Mouse (Mus musculus): ENCODE measurements around the gene Ppfibp2. TPM values are rescaled to one million over a fixed set of nuclear protein-coding genes. Genes with fewer than 3 reads are reported as not detected.

Gene Ppfibp2
- polyA plus RNA-seq, 1 experiment = not detected

DNA sequence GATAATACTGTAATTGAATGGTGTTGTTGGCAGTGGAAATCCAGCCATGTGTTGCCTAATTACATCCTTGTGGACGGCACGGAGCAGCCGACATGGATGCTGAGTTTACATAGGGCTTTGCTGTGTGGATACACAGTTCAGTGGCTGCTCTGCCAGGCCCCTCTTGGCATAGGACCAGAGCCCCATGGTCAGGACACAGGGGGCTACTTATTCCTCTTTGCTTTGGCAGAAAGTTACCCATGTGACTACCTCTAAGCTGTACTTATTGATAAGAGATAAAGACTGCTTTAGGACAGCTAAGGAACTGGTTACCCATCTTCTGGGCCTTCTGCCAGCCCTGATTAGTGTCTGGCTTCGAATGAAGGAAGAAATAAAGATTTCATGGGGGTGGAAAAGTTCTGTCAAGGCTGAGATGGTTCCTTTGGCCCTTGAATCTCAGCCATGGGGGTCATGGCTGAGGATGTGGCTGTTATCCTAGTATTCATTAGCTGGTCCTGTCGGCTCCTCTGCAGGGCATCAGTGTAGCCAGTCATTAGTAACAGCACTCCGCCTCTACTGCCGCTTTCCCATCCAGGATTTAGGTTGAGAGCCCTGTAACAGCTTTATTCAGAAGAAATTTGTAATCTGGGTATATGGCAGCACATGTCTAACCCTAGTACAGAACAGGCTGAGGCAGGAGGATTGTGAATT lies 47.7 kb downstream of the Ppfibp2 start:
- TF ChIP-seq GATA1 (IDR thresholded peaks at IDR 0.05; ENCODE audit: low read length) = no peak

DNA sequence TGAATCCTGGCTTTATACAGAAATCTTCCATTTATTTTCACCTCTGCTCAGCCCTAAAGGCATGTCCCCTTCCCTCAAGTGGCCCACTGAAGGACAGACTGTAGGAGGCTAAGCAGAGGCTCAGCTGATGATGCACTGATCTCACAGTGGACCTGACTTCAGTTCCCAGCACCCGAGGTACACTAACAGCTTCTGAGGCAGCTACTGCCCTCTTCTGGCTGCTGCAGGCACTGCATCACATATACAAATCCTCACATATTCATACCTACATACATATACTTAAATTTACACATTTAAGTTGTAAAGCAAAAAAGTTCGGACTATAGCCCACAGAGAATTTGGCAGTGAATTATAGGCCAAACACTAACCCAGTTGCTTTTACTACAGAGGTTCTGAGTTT lies 50.0 kb downstream of the Ppfibp2 start:
- TF ChIP-seq GATA1 (IDR thresholded peaks at IDR 0.05; ENCODE audit: low read length) = no peak

DNA sequence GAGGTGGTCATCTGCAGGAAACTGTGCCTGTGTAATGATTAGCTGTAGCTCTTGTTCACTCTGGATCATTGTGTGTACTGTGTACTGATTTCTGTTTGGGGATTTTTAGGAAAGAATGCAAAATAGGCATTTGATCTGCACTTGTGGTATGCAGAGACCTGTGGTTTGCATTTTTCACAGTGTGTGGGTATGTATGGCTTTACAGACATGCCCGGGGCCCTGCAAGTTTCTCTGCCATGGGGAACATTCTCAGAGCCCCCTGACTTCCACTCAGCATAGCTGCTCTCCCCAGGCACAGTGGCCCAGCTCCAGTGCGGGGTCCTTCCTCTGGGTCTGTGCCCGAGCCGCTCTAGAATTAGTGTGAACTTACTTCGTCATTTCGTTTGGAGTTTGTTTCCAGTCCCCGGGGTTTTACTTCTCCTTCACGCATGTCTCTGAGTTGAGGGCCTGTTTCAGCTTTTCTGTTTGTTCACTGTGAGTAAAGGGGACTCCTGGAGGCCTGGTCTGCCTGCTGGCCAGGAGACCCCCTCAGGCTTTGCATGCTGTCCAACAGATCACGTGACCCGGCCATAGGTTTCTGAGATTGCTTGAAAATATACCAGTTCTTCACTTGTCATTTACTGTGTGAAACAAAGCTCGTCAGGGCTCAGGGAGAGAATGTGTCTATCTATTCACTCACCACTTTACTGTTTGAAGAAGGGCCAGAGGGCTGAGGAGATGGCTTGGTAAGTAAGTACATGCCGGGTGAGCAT lies 54.1 kb downstream of the Ppfibp2 start:
- TF ChIP-seq GATA1 (IDR thresholded peaks at IDR 0.05; ENCODE audit: low read length) = no peak

DNA sequence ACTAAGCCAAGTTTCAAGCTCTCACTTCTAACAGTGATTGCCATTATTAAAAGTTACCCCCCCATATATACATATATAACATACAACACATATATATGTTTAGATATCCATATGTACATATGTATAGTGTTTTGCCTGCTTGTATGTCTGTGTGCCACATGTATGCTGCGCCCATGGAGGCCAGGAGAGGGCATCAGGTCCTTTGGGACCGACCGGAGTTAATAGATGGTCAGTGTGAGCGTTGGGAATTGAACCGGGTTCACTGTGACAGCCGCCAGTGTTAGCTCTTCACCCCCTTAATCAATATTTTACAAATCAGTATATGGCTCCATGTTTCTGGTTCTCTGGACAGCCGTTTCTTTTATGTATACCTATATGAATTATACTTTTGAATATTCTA lies 55.0 kb downstream of the Ppfibp2 start:
- no peak for TF ChIP-seq GATA1 (IDR thresholded peaks at IDR 0.05; ENCODE audit: low read length)

DNA sequence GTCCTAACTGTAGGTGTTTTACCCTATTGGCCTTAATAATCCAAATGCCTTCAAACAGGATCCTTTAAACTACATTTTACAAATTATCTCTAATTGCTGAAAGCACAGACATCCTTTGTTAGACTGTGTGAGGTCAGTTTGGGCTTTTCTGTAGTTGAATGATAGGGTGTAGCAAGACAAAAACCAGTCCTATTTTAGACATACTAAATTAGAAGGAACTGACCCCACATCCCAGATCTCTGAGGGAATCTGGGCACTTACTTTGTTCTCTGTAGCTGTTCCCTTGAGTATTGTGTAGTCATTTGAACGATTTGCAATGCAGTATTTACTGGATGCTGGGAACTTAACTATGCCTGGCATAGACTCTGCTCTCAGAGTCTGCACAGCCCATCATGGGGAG lies 56.8 kb downstream of the Ppfibp2 start:
- TF ChIP-seq GATA1 (IDR thresholded peaks at IDR 0.05; ENCODE audit: low read length) = no peak

DNA sequence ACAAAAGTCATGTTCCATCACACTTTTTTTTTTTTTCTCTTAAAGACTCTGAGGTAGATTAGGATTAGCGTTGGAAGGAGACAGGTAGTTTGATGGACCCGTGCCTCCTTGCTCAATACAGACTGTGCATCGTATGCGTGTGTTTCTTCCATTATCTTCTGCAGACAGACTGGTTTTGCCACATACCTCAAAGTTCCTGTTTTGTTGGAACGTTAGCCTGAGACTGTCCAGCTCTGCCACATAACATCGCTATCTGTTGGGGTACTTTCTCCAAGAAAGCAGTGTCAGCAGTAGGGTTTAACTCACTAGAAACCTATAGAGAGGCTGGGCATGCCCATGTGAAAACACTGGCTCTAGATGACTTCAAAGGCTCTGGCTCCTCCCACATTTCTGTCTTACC lies 61.4 kb downstream of the Ppfibp2 start:
- no peak for TF ChIP-seq GATA1 (IDR thresholded peaks at IDR 0.05; ENCODE audit: low read length)

DNA sequence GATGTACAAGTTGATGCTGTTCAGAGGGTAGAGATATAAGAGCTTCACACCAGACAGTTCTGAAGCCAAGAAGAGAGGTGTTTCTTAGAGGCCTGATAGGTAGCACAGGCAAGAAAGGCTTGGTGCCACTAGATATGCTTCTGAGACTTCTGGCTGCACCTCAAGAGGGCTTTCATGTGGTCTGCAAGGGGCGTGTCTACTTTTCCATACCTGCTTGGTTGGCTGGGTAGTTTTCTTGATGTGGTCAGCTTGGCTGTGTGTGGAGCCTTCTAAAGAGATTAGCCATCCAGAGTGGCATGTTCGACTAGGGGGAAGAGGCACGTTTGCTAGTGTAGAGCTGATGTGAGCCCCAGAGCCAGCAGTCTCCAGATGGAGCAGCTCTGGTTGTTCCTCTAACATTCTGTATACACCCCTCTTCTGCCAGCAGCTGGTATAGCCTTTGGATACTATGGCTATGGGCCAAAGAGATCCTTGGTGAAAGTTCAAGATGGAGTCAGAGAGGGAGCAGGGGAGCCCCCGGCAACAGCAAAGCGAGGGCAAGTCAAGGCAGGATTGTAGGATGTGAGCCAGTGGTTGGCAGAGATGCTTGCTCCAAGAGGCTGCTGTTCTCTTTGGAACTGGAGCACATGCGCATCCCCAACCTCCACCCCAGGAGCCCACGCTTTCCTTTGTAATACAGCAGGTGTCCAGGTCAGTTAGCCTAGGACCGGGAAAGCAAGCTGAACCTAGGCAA lies 64.3 kb downstream of the Ppfibp2 start:
- TF ChIP-seq GATA1 (IDR thresholded peaks at IDR 0.05; ENCODE audit: low read length) = no peak

DNA sequence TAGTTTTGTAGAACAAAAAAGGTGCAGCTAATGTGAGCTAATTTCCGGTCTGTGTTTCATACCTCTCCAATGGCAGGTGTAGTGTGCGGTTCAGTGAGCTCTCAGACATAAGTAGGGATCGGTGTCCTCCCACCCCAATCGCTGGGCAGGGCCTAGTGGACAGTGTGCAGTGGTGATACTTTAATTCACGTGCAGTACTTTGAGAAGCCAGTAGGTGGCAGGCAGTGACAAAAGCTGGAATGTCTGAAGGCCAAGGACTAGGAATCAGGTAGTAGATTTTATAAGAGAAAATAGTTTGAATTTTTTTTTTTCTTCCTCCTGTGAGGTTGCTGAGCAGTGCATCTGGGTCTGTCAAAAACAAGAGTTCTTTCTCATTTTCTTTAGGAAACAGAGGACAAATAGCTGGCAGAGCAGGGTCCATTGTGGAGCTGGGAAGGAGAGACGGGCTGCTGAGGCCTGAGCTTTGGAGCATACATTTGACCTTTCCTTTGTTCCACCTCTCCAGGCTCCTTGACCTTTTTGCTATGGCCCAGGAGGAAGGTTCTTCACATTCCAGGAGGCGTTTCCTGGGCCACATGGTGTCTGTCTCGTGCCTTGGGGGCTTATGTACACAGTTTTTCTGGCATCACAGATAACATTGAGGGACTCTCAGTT lies 66.3 kb downstream of the Ppfibp2 start:
- TF ChIP-seq GATA1 (IDR thresholded peaks at IDR 0.05; ENCODE audit: low read length) = no peak

DNA sequence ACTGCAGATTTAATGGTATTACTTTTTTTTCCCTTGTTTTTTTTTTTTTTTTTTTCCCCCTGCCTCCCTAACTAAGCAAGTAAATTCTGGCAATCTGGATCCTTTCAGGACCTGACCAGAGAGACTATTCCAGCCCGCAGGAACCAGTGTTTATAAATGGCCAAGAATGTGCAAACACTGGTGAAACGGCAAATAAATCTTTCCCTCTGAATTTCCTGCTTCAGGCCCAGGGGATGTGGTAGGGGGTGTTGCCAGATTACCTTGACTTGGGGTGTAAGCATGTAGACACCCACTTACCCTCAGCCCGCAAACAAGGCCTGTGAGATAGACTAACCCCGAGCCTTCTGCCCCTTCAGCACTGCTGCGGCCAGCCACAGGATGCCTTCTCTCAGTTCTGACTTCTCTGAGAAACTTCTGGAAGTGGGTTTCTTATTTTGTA lies 66.9 kb downstream of the Ppfibp2 start:
- no peak for TF ChIP-seq GATA1 (IDR thresholded peaks at IDR 0.05; ENCODE audit: low read length)

DNA sequence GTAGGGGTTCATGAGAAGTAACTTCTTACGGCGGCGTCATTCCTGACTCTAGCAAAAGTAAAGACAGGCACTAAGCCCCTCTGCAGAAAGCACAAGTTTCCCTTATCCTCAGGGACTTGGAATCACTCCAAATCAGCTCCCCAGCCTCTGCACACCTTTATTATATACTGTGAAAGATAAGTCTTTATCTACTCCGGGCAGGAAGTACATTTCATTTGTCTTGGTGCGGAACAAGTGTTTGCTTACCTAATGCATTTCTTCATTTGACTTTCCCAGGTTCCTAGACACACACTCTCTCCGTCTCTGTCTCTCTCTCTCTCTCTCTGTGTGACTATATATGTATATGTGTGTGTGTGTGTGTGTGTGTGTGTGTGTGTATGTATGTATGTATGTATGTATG lies 68.6 kb downstream of the Ppfibp2 start:
- TF ChIP-seq GATA1 (IDR thresholded peaks at IDR 0.05; ENCODE audit: low read length) = no peak

DNA sequence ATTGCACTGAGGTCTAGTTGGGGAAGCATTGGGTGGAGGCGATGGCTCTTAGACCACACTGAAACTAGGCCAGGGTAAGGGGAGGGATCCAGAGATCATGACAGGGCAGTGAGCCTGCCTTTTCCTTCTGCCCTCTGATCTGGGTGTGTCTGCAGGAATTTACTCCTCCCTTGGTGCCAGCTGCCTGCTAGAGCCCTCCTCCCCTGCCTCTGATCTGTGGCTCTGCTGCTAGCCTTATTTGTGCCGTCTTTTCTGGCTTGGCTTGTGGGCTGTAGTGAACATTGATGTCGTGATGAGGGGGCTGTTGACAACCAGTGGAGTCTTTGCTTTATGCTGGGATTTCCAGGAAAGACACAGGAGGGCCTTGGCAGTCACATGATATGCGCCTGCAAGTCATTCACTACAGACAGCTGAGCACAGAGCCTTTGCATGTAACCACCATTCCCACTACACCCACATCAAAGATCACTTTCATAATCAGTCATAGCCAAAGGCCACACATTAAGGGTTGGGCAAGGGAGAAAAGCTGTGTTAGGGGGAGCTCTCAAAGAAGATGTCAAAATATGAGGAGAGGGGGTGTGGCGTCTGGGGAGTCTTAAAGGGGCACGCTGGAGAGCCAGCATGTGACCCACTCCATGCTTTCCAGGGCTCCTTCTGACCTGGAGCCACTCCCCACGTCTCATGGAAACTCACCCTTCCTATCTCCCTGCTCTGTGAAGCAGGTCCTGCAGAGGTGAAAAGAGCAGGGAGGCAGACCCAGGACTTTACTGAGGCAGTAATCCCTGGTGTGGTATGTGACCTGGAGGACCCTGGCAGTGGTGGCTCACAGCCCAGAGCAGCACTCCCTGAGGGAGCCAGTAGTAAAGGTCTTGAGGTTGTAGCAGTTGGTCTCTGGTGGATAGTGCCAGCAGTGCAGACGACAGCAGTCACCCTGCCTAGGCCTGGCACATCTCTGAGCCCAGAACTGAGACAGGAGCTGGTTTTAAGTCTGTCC lies 69.4 kb downstream of the Ppfibp2 start:
- TF ChIP-seq GATA1 (IDR thresholded peaks at IDR 0.05; ENCODE audit: low read length) = no peak

DNA sequence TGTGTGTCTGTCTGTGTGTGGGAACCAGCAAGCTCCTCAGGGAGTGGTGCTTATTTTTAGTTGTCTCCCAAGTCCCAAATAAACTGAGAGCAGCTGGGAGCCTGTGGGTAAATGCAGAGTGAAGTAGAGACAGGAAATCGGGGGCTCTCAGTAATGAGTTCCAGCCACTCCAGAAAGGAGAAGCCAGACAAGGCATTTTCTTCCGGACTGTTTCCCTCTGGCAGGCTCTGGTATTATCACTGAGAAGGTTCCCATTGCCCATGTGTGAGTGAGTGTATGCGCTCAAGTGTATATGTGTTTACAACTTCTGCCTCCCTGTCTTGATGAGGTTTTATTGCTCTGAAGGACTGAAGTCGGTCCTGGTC lies 70.2 kb downstream of the Ppfibp2 start:
- TF ChIP-seq GATA1 (IDR thresholded peaks at IDR 0.05; ENCODE audit: low read length) = no peak

DNA sequence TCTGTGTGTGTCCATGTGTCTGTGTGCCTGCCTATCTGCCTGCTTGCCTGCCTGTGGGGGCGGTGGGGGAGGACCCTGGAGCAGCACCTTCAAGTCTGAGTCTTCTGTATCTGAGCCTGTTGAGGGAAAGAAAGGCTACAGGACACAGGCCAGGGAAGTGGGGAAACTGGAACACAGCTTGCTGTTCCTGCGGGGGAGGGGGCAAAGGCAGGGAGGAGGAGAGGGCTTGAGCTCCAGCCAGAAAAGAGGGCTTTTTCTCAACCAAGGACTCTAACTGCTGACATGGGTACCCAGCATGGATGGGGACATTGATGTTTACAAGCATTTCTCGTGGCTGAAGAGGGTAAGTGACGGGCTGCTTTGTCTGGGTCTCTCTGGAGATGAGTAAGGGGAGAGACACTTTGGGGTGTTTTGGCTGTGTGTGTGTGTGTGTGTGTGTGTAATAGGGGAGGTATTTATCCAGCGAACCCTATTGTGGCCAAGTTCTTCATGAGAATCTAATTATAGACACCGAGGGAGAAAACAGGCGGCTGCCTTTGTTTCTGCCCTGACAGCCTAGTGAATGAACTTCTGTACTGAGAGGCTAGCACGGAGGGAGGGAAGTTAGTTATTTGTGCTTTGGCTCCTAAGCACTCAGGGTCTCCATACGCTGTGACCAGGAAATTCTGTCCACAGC lies 70.7 kb downstream of the Ppfibp2 start:
- TF ChIP-seq GATA1 (IDR thresholded peaks at IDR 0.05; ENCODE audit: low read length) = no peak

DNA sequence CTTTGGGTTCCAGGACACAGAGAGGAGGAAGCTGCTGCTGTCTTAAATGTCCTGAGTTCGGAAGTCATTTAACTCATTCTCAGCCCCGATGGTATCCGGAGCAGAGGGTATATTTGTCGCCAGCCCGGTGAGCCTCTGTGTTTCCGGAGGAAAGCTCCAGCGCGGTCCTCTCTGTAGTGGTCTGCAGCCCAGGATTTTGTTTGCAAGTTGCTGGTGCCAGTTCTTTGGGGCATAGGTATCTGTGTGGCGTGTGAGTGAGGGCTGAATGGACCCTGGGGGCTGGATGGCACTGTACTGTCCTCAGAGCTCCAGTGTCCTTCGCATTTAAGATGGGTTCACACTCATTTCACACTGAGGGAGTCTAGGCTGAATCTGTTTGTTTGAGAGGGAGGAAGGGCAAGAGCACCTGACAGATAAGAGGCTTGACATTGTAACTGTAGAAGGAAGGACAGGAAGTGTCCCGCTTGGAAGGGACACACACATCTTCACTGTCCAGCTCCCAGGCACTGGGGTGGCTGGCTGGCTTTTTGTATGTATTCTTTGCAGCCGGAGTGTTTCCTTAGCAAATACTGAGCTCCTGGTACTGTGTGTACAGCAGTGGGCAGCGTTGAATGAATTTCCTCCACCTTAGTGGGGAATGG lies 71.4 kb downstream of the Ppfibp2 start:
- no peak for TF ChIP-seq GATA1 (IDR thresholded peaks at IDR 0.05; ENCODE audit: low read length)
